Mouse (Mus musculus): ENCODE results near the gene Sele. TPM values are rescaled to one million over a fixed set of nuclear protein-coding genes. Genes with fewer than 3 reads are reported as not detected.
"Not testable (repeated sequence)": the region's sequence is repeated elsewhere in the genome, so short reads cannot be mapped to it uniquely, and the experiment has no call there.

The Sele gene
- polyA plus RNA-seq, 1 experiment = not detected

- peak overlapping the region; percentile 44; the same call in 1 of the 2 replicates for H3K27ac ChIP-seq (ENCODE audit: insufficient read depth, low read length)
- no peaks in the 10 kb centered on the region for H3K9me3 ChIP-seq (replicated peaks; ENCODE audit: control insufficient read depth, insufficient read depth, low read length, poor library complexity, severe bottlenecking)
- no peak overlapping the region for H3K4me3 ChIP-seq (ENCODE audit: low read depth, low read length)
- no peak overlapping the region for H3K9ac ChIP-seq (ENCODE audit: low read depth, poor library complexity, severe bottlenecking)
- TF ChIP-seq CTCF (IDR thresholded peaks at IDR 0.05; ENCODE audit: low read depth, low read length) = no peak
- TF ChIP-seq EP300 (IDR thresholded peaks at IDR 0.05; ENCODE audit: insufficient read depth, low read depth, low read length) = no peak
- no peak for TF ChIP-seq POLR2A (IDR thresholded peaks at IDR 0.05; ENCODE audit: insufficient read depth, low read length)
- no peaks in the 10 kb centered on the region for H3K27me3 ChIP-seq (ENCODE audit: control insufficient read depth, insufficient read depth, low read length, poor library complexity, severe bottlenecking)
- no peaks in the 10 kb centered on the region for H3K36me3 ChIP-seq (ENCODE audit: control insufficient read depth, insufficient read depth, low read length, poor library complexity, severe bottlenecking)
- H3K4me1 ChIP-seq (ENCODE audit: control insufficient read depth, insufficient read depth, low read length) = peaks cover 4% of the 10 kb centered on the region
Observed at GRCm38 (mm10) chr1:164019789-164020188, 28.2 kb upstream of the Sele start.

- not testable (repeated sequence) for H3K4me1 ChIP-seq (ENCODE audit: control insufficient read depth, insufficient read depth, low read length); H3K9ac ChIP-seq (ENCODE audit: low read depth, poor library complexity, severe bottlenecking); H3K4me3 ChIP-seq (ENCODE audit: low read depth, low read length); H3K36me3 ChIP-seq (ENCODE audit: control insufficient read depth, insufficient read depth, low read length, poor library complexity, severe bottlenecking); H3K27me3 ChIP-seq (ENCODE audit: control insufficient read depth, insufficient read depth, low read length, poor library complexity, severe bottlenecking); H3K9me3 ChIP-seq (replicated peaks; ENCODE audit: control insufficient read depth, insufficient read depth, low read length, poor library complexity, severe bottlenecking)
- H3K27ac ChIP-seq (ENCODE audit: insufficient read depth, low read length) = peak overlapping the region; percentile 67
Observed at GRCm38 (mm10) chr1:164020746-164021145, 27.3 kb upstream of the Sele start.

- not testable (repeated sequence) for H3K9ac ChIP-seq (ENCODE audit: low read depth, poor library complexity, severe bottlenecking); H3K27me3 ChIP-seq (ENCODE audit: control insufficient read depth, insufficient read depth, low read length, poor library complexity, severe bottlenecking); H3K4me1 ChIP-seq (ENCODE audit: control insufficient read depth, insufficient read depth, low read length); H3K27ac ChIP-seq (ENCODE audit: insufficient read depth, low read length); H3K9me3 ChIP-seq (replicated peaks; ENCODE audit: control insufficient read depth, insufficient read depth, low read length, poor library complexity, severe bottlenecking); H3K36me3 ChIP-seq (ENCODE audit: control insufficient read depth, insufficient read depth, low read length, poor library complexity, severe bottlenecking); H3K4me3 ChIP-seq (ENCODE audit: low read depth, low read length)
Observed at GRCm38 (mm10) chr1:164022106-164022505, 25.9 kb upstream of the Sele start.

- Histone ChIP-seq H3K4me1 (ENCODE audit: control insufficient read depth, insufficient read depth, low read length) (no peaks in the 10 kb centered on the region), H3K4me3 (ENCODE audit: low read depth, low read length) (no peak overlapping the region), H3K36me3 (ENCODE audit: control insufficient read depth, insufficient read depth, low read length, poor library complexity, severe bottlenecking) (no peaks in the 10 kb centered on the region), H3K27ac (ENCODE audit: insufficient read depth, low read length) (no peak overlapping the region), H3K9me3 (replicated peaks; ENCODE audit: control insufficient read depth, insufficient read depth, low read length, poor library complexity, severe bottlenecking) (no peaks in the 10 kb centered on the region), H3K9ac (ENCODE audit: low read depth, poor library complexity, severe bottlenecking) (no peak overlapping the region), H3K27me3 (ENCODE audit: control insufficient read depth, insufficient read depth, low read length, poor library complexity, severe bottlenecking) (no peaks in the 10 kb centered on the region)
- TF ChIP-seq CTCF (IDR thresholded peaks at IDR 0.05; ENCODE audit: low read depth, low read length) (no peak), POLR2A (IDR thresholded peaks at IDR 0.05; ENCODE audit: insufficient read depth, low read length) (no peak), EP300 (IDR thresholded peaks at IDR 0.05; ENCODE audit: insufficient read depth, low read depth, low read length) (no peak)
Observed at GRCm38 (mm10) chr1:164025685-164026084, 22.3 kb upstream of the Sele start.

GRCm38 (mm10) chr1:164027416-164027815 is 20.6 kb upstream of the Sele start:
- H3K27me3 ChIP-seq (ENCODE audit: control insufficient read depth, insufficient read depth, low read length, poor library complexity, severe bottlenecking) = no peaks in the 10 kb centered on the region
- no peak for TF ChIP-seq EP300 (IDR thresholded peaks at IDR 0.05; ENCODE audit: insufficient read depth, low read depth, low read length)
- TF ChIP-seq CTCF (IDR thresholded peaks at IDR 0.05; ENCODE audit: low read depth, low read length) = no peak
- no peak for TF ChIP-seq POLR2A (IDR thresholded peaks at IDR 0.05; ENCODE audit: insufficient read depth, low read length)
- no peaks in the 10 kb centered on the region for H3K4me1 ChIP-seq (ENCODE audit: control insufficient read depth, insufficient read depth, low read length)
- H3K9ac ChIP-seq (ENCODE audit: low read depth, poor library complexity, severe bottlenecking) = no peak overlapping the region
- no peak overlapping the region for H3K4me3 ChIP-seq (ENCODE audit: low read depth, low read length)
- no peaks in the 10 kb centered on the region for H3K36me3 ChIP-seq (ENCODE audit: control insufficient read depth, insufficient read depth, low read length, poor library complexity, severe bottlenecking)
- no peak overlapping the region for H3K27ac ChIP-seq (ENCODE audit: insufficient read depth, low read length)
- H3K9me3 ChIP-seq (replicated peaks; ENCODE audit: control insufficient read depth, insufficient read depth, low read length, poor library complexity, severe bottlenecking) = no peaks in the 10 kb centered on the region

GRCm38 (mm10) chr1:164040385-164041135 is 7.5 kb upstream of the Sele start:
- no peak overlapping the region for H3K4me3 ChIP-seq (ENCODE audit: low read depth, low read length)
- H3K9me3 ChIP-seq (replicated peaks; ENCODE audit: control insufficient read depth, insufficient read depth, low read length, poor library complexity, severe bottlenecking) = no peaks in the 10 kb centered on the region
- H3K4me1 ChIP-seq (ENCODE audit: control insufficient read depth, insufficient read depth, low read length) = no peaks in the 10 kb centered on the region
- H3K9ac ChIP-seq (ENCODE audit: low read depth, poor library complexity, severe bottlenecking) = no peak overlapping the region
- no peak overlapping the region for H3K27ac ChIP-seq (ENCODE audit: insufficient read depth, low read length)
- TF ChIP-seq EP300 (IDR thresholded peaks at IDR 0.05; ENCODE audit: insufficient read depth, low read depth, low read length) = no peak
- TF ChIP-seq CTCF (IDR thresholded peaks at IDR 0.05; ENCODE audit: low read depth, low read length) = no peak
- TF ChIP-seq POLR2A (IDR thresholded peaks at IDR 0.05; ENCODE audit: insufficient read depth, low read length) = no peak
- H3K27me3 ChIP-seq (ENCODE audit: control insufficient read depth, insufficient read depth, low read length, poor library complexity, severe bottlenecking) = no peaks in the 10 kb centered on the region
- H3K36me3 ChIP-seq (ENCODE audit: control insufficient read depth, insufficient read depth, low read length, poor library complexity, severe bottlenecking) = no peaks in the 10 kb centered on the region

Data from ES-Bruce4 (cell line).